Comparison of ENCODE assay signal across 29 mouse cellular contexts in the genomic region with DNA sequence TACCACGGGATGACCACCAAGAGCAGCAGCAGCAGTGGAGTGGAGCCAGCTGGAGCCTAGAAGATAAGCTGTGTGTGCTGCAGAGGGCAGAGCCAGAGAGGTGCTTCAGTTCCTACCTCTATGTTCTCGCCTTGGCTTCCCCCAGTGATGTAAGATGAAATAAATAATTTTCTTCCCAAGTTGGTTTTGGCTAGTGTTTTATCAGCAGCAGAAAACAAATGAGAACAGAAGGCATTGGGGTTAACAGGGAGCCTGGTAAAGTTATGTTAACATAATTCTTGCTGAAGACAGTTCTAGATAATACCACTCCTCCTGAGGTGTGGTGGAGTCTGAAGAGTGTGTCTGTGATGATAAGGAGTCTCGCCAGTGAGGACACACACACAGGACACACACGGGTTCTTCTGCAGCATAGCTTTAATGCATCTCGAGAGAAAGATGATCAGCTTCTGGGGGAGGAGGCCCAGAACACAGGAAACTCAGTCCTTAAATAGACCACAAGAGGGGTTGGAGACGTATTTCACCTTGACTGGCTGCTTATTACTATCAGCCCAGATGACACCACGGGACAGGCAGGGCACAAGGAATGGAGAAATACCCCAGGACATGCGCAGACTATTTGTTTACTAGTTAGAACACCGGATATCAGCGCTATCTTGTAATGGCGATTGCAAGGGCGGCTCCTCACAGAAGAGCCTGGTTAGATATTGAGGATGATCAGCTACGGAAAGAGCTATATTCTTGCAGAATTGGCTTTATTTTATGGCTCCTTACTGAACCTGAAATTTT. TPM values are rescaled to one million over a fixed set of nuclear protein-coding genes. Genes with fewer than 3 reads are reported as not detected.
A peak's percentile ranks its signal among the peaks of the same experiment; 100 is the strongest.
DNase-seq lines count a peak whose midpoint lies in the region; ATAC-seq lines count a peak whose summit lies in the region.
"Not testable (repeated sequence)": the region's sequence is repeated elsewhere in the genome, so short reads cannot be mapped to it uniquely, and the experiment has no call there.
"Had no signal": no experiment of that assay in that cellular context is flagged by ENCODE, and none has a peak within 500 bp of the region (broad histone marks: within the 10 kb centered on the region; RNA-seq: fewer than 3 reads in every experiment).

No protein-coding gene starts in this region.

- peak overlapping the region; percentile 73; the same call in 1 of the 2 replicates for H3K27ac ChIP-seq in liver, embryonic 12.5 days
- H3K27ac ChIP-seq in liver, embryonic 15.5 days (replicated peaks), result peak overlapping the region; percentile 55

- 0 out of 2 replicates have a peak overlapping the region, but pooled peaks have one; percentile 1 for H3K4me2 ChIP-seq in liver, embryonic 12.5 days
- not testable (repeated sequence) for H3K4me2 ChIP-seq in liver, embryonic 15.5 days

- H3K36me3 ChIP-seq in liver, embryonic 12.5 days; liver, embryonic 15.5 days (replicated peaks): not testable (repeated sequence)

- not testable (repeated sequence) for H3K9ac ChIP-seq in liver, embryonic 12.5 days; liver, embryonic 15.5 days

- H3K9me3 ChIP-seq in liver, embryonic 12.5 days (replicated peaks); liver, embryonic 15.5 days (replicated peaks): not testable (repeated sequence)

- 59% methylated on average over 13 of the region's 13 CpGs for WGBS in liver, embryonic 12.5 days (ENCODE audit: insufficient replicate concordance)
- WGBS in liver, embryonic 15.5 days (ENCODE audit: insufficient replicate concordance), result 53% methylated on average over 13 of the region's 13 CpGs

- DNase-seq in MEL-GATA-1-ER (ENCODE audit: extremely low read depth, low read depth), result peak; percentile 99

- not testable (repeated sequence) for H3K4me1 ChIP-seq in liver, embryonic 12.5 days; liver, embryonic 15.5 days (replicated peaks)

- peak; percentile 36; the same call in 1 of the 2 replicates for ATAC-seq in common myeloid progenitor, adult 5-6 weeks (replicated peaks; ENCODE audit: low read depth, poor library complexity, severe bottlenecking)
- ATAC-seq in erythroid progenitor cell, adult 5-6 weeks (replicated peaks; ENCODE audit: low FRiP score, poor library complexity, severe bottlenecking), result peak; percentile 96
- peak; percentile 92 for ATAC-seq in liver, embryonic 12.5 days
- peak; percentile 95 for ATAC-seq in liver, embryonic 15.5 days (ENCODE audit: insufficient read depth)
- ATAC-seq in megakaryocyte progenitor cell, adult 5-6 weeks (replicated peaks; ENCODE audit: poor library complexity), result peak; percentile 74

- not testable (repeated sequence) for H3K27me3 ChIP-seq in liver, embryonic 12.5 days (replicated peaks); liver, embryonic 15.5 days

- H3K4me3 ChIP-seq in liver, embryonic 12.5 days; liver, embryonic 15.5 days (replicated peaks): not testable (repeated sequence)

RNA-seq across cellular contexts. Expression of a gene that starts 14.9 kb away (rescaled TPM):
- not detected in 2 replicates for total RNA-seq in common myeloid progenitor, adult 5-6 weeks (2017)
- not detected in 2 replicates for total RNA-seq in erythroid progenitor cell, adult 5-6 weeks (2015; ENCODE audit: low replicate concordance)
- 0.51 TPM in 1 of 2 replicates, not detected in the other for total RNA-seq in erythroid progenitor cell, adult 5-6 weeks (2017; ENCODE audit: low replicate concordance)
- 0.05 and 0.08 TPM in 2 replicates for polyA plus RNA-seq in liver, embryonic 12.5 days (2016; fragmentation: Nextera tagmentation; extraction: Ambion mirVana)
- polyA plus RNA-seq in liver, embryonic 15.5 days (2015; fragmentation: Nextera tagmentation; extraction: Ambion mirVana), result 0.03 and 0.12 TPM in 2 replicates
- not detected in 2 replicates for total RNA-seq in megakaryocyte progenitor cell, adult 5-6 weeks (2015)
- not detected in 2 replicates for total RNA-seq in megakaryocyte progenitor cell, adult 5-6 weeks (2017)
- total RNA-seq: G1E had no signal
- polyA plus RNA-seq: G1E had no signal

RNA-seq across cellular contexts. Expression of a gene that starts 23.2 kb away (rescaled TPM):
- total RNA-seq in common myeloid progenitor, adult 5-6 weeks (2017), result not detected in 2 replicates
- total RNA-seq in erythroid progenitor cell, adult 5-6 weeks (2015; ENCODE audit: low replicate concordance), result 14.3 TPM in 1 of 2 replicates, not detected in the other
- 5.5 TPM in 1 of 2 replicates, not detected in the other for total RNA-seq in erythroid progenitor cell, adult 5-6 weeks (2017; ENCODE audit: low replicate concordance)
- not detected in 2 replicates for polyA plus RNA-seq in liver, embryonic 12.5 days (2016; fragmentation: Nextera tagmentation; extraction: Ambion mirVana)
- polyA plus RNA-seq in liver, embryonic 15.5 days (2015; fragmentation: Nextera tagmentation; extraction: Ambion mirVana), result not detected in 2 replicates
- total RNA-seq in megakaryocyte progenitor cell, adult 5-6 weeks (2015), result not detected in 2 replicates
- not detected in 2 replicates for total RNA-seq in megakaryocyte progenitor cell, adult 5-6 weeks (2017)
- total RNA-seq: adrenal gland, adult 8-10 months; adrenal gland, postnatal 25 days; CH12.LX; G1E; gastrocnemius, adult 8-10 months; gastrocnemius, postnatal 25 days; heart, adult 18-20 months; heart, postnatal 14 days; heart, postnatal 4 days; hindbrain, postnatal 0 days had no signal
- polyA plus RNA-seq: activated CD4-positive, CD25-positive, alpha-beta regulatory T cell, adult 4 months; cerebellum, adult 2 months; cortical plate, adult 2 months; embryonic facial prominence, embryonic 10.5 days; embryonic facial prominence, embryonic 13.5 days; forebrain, embryonic 12.5 days; forebrain, embryonic 15.5 days; G1E; gonadal fat pad, adult 2 months; heart, embryonic 13.5 days; heart, embryonic 16.5 days; hindbrain, embryonic 14.5 days; hindbrain, postnatal 0 days; inflammation-experienced regulatory T-cells, adult 6 months; intestine, embryonic 16.5 days had no signal

Comparison
In these comparisons a context has a peak if more than half of its experiments do, and no peak if none do; other contexts are left out.
1. ATAC-seq: peak in every context shown above with its lines; median percentile 96 in erythroid progenitor cell, adult 5-6 weeks; 95 in liver, embryonic 15.5 days; 92 in liver, embryonic 12.5 days; 74 in megakaryocyte progenitor cell, adult 5-6 weeks; 36 in common myeloid progenitor, adult 5-6 weeks.